ENCODE assay signal across 8 mouse cellular contexts in the genomic region with DNA sequence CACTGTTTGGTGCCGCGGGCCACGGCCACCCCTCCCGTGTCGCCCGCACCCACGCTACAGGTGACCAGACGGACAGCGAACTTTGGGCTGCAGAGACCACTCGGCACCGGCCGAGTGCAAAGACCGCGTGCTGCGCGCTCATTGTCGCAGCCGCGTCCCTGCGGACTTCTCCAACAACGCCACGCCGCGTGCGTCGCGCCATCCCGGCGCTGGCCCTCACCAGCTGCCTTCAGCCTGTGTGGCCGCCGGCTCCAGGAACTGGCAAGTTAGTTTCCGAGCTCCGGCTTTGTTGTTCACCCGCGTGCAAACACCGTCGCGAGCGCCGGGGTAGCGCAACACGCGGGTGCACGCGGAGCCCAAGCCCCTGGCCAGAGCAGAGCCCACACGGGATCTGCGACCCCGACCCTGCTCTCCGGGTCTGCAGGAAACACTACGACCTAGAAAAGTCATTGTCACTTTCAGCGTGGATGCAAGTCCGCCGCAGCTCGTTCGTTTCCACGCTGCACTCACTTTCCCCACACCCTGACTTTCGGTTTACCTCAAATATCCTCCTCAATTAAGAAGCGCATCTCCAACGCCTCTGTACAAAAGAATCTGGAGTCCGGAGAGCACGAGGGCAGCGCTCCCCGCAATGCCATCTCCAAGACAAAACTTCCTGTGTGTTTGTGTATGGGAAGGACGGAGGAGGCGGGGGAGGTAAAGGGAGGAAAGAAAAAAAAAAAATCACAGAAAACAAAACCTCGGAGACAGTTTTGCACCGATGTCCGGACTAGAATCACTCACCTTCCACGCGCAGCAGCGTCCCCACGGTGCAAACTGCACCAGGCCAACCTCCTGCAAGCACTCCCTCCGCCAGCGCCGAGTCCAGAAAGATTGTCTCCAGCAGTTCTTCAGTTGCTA. TPM values are rescaled to one million over a fixed set of nuclear protein-coding genes. Genes with fewer than 3 reads are reported as not detected.
DNase-seq lines count a peak whose midpoint lies in the region; ATAC-seq and TF ChIP-seq lines count a peak whose summit lies in the region.

No protein-coding gene starts in this region.

- peak overlapping the region; percentile 92 for H3K27ac ChIP-seq in embryonic facial prominence, embryonic 15.5 days (replicated peaks)
- H3K27ac ChIP-seq in heart, embryonic 12.5 days (ENCODE audit: poor library complexity, severe bottlenecking): peak overlapping the region; percentile 95
- peak overlapping the region; percentile 97 for H3K27ac ChIP-seq in lung, embryonic 14.5 days (ENCODE audit: low read depth)
- H3K27ac ChIP-seq in neural tube, embryonic 15.5 days (replicated peaks): peak overlapping the region; percentile 70

- no peaks in the 10 kb centered on the region for H3K27me3 ChIP-seq in embryonic facial prominence, embryonic 15.5 days
- H3K27me3 ChIP-seq in heart, embryonic 12.5 days (replicated peaks): no peaks in the 10 kb centered on the region
- no peaks in the 10 kb centered on the region for H3K27me3 ChIP-seq in lung, embryonic 14.5 days (ENCODE audit: insufficient read depth, low read length)
- no peaks in the 10 kb centered on the region for H3K27me3 ChIP-seq in neural tube, embryonic 15.5 days (replicated peaks)

- under 1% methylated on average over 75 of the region's 75 CpGs for WGBS in embryonic facial prominence, embryonic 15.5 days
- under 1% methylated on average over 75 of the region's 75 CpGs for WGBS in heart, embryonic 12.5 days
- under 1% methylated on average over 72 of the region's 75 CpGs for WGBS in lung, embryonic 14.5 days
- under 1% methylated on average over 75 of the region's 75 CpGs for WGBS in neural tube, embryonic 15.5 days

- H3K4me3 ChIP-seq in embryonic facial prominence, embryonic 15.5 days (replicated peaks): peak overlapping the region; percentile 77
- H3K4me3 ChIP-seq in heart, embryonic 12.5 days: peak overlapping the region; percentile 66
- H3K4me3 ChIP-seq in lung, embryonic 14.5 days (ENCODE audit: low read depth, low read length): peak overlapping the region; percentile 94
- H3K4me3 ChIP-seq in neural tube, embryonic 15.5 days (replicated peaks): peak overlapping the region; percentile 75

- peak; percentile 76 for DNase-seq in CD4-positive helper T cell, adult 2 months (ENCODE audit: low read depth, low spot score)
- peak; percentile 59 to 66 for DNase-seq in adrenal gland, postnatal 36 days
- peak; percentile 42 to 44 for DNase-seq in kidney, postnatal 25 days
- DNase-seq in lung, embryonic 14.5 days: peak; percentile 71
- DNase-seq in thymus, postnatal 0 days (ENCODE audit: low spot score): peak; percentile 50

- ATAC-seq in embryonic facial prominence, embryonic 15.5 days (ENCODE audit: insufficient number of reproducible peaks, low FRiP score, low TSS enrichment, low read depth): no peak
- peak; percentile 22 for ATAC-seq in heart, embryonic 12.5 days (ENCODE audit: insufficient number of reproducible peaks, low FRiP score)
- peak; percentile 35 for ATAC-seq in lung, embryonic 14.5 days (ENCODE audit: insufficient read depth)
- ATAC-seq in neural tube, embryonic 15.5 days (ENCODE audit: low FRiP score): peak; percentile 43

- H3K4me1 ChIP-seq in embryonic facial prominence, embryonic 15.5 days: peaks cover 7% of the 10 kb centered on the region; the same call in 1 of the 2 replicates
- H3K4me1 ChIP-seq in heart, embryonic 12.5 days (replicated peaks): peaks cover 24% of the 10 kb centered on the region
- H3K4me1 ChIP-seq in lung, embryonic 14.5 days (ENCODE audit: insufficient read depth): 0 out of 2 replicates have a peak, but pooled peaks cover 2% of the 10 kb centered on the region
- H3K4me1 ChIP-seq in neural tube, embryonic 15.5 days: peaks cover 9% of the 10 kb centered on the region

- H3K4me2 ChIP-seq in embryonic facial prominence, embryonic 15.5 days (replicated peaks): peak overlapping the region; percentile 86
- H3K4me2 ChIP-seq in heart, embryonic 12.5 days: peak overlapping the region; percentile 82
- peak overlapping the region; percentile 71 for H3K4me2 ChIP-seq in lung, embryonic 14.5 days
- peak overlapping the region; percentile 89 for H3K4me2 ChIP-seq in neural tube, embryonic 15.5 days

- H3K36me3 ChIP-seq in embryonic facial prominence, embryonic 15.5 days: no peaks in the 10 kb centered on the region
- peaks cover 7% of the 10 kb centered on the region for H3K36me3 ChIP-seq in heart, embryonic 12.5 days
- H3K36me3 ChIP-seq in lung, embryonic 14.5 days (ENCODE audit: insufficient read depth): peaks cover 6% of the 10 kb centered on the region
- no peaks in the 10 kb centered on the region for H3K36me3 ChIP-seq in neural tube, embryonic 15.5 days

- H3K9ac ChIP-seq in embryonic facial prominence, embryonic 15.5 days: peak overlapping the region; percentile 76
- peak overlapping the region; percentile 97 for H3K9ac ChIP-seq in heart, embryonic 12.5 days
- H3K9ac ChIP-seq in lung, embryonic 14.5 days: peak overlapping the region; percentile 97
- H3K9ac ChIP-seq in neural tube, embryonic 15.5 days (replicated peaks): peak overlapping the region; percentile 61

- no peak for TF ChIP-seq CTCF in lung, embryonic 14.5 days (IDR thresholded peaks at IDR 0.05; ENCODE audit: low read depth)

- H3K9me3 ChIP-seq in embryonic facial prominence, embryonic 15.5 days (replicated peaks): no peaks in the 10 kb centered on the region
- no peaks in the 10 kb centered on the region for H3K9me3 ChIP-seq in heart, embryonic 12.5 days (replicated peaks)
- H3K9me3 ChIP-seq in lung, embryonic 14.5 days (ENCODE audit: low read depth, low read length): no peaks in the 10 kb centered on the region
- no peaks in the 10 kb centered on the region for H3K9me3 ChIP-seq in neural tube, embryonic 15.5 days (replicated peaks)

RNA-seq across cellular contexts. Expression of gene Sinhcaf, which starts 0.5 kb away (rescaled TPM):
- total RNA-seq in adrenal gland, postnatal 36 days (2021): 10 to 100 TPM; 21.5 to 35.0 TPM
- polyA plus RNA-seq in embryonic facial prominence, embryonic 15.5 days (2015; fragmentation: Nextera tagmentation; extraction: Ambion mirVana): 70.7 and 76.4 TPM in 2 replicates
- 90.9 and 95.6 TPM in 2 replicates for polyA plus RNA-seq in heart, embryonic 12.5 days (2016; fragmentation: Nextera tagmentation; extraction: Ambion mirVana)
- polyA plus RNA-seq in lung, embryonic 14.5 days (2014; fragmentation: Nextera tagmentation; extraction: Ambion mirVana): 150 and 151 TPM in 2 replicates
- polyA plus RNA-seq in neural tube, embryonic 15.5 days (2015; fragmentation: Nextera tagmentation; extraction: Ambion mirVana): 26.7 and 43.3 TPM in 2 replicates
- polyA plus RNA-seq in thymus, postnatal 0 days (2015; fragmentation: Nextera tagmentation; extraction: Ambion mirVana): 79.5 and 80.9 TPM in 2 replicates

RNA-seq across cellular contexts. Expression of gene Caprin2, which starts 49.7 kb away (rescaled TPM):
- 10 to 100 TPM; 12.1 to 13.2 TPM for total RNA-seq in adrenal gland, postnatal 36 days (2021)
- polyA plus RNA-seq in embryonic facial prominence, embryonic 15.5 days (2015; fragmentation: Nextera tagmentation; extraction: Ambion mirVana): 12.3 TPM in 2 replicates
- 18.0 and 18.3 TPM in 2 replicates for polyA plus RNA-seq in heart, embryonic 12.5 days (2016; fragmentation: Nextera tagmentation; extraction: Ambion mirVana)
- polyA plus RNA-seq in lung, embryonic 14.5 days (2014; fragmentation: Nextera tagmentation; extraction: Ambion mirVana): 10.4 and 11.2 TPM in 2 replicates
- polyA plus RNA-seq in neural tube, embryonic 15.5 days (2015; fragmentation: Nextera tagmentation; extraction: Ambion mirVana): 10.6 and 12.9 TPM in 2 replicates
- polyA plus RNA-seq in thymus, postnatal 0 days (2015; fragmentation: Nextera tagmentation; extraction: Ambion mirVana): 7.2 and 7.6 TPM in 2 replicates
